Mouse (Mus musculus): Measurements from ENCODE around the gene Rec114. TPM values are rescaled to one million over a fixed set of nuclear protein-coding genes. Genes with fewer than 3 reads are reported as not detected.

Rec114 gene
- total RNA-seq, 2 experiments from 2014 or later: 1.5 TPM; not detected in 1

GRCm38 (mm10) chr9:58630441-58630840 lies 113.3 kb downstream of the Rec114 start:
- intact Hi-C loops (cut with DNase I): no loop called here
- no peak for DNase-seq (ENCODE audit: extremely low spot score in 1 of 2, low spot score in 2 of 2)

DNA sequence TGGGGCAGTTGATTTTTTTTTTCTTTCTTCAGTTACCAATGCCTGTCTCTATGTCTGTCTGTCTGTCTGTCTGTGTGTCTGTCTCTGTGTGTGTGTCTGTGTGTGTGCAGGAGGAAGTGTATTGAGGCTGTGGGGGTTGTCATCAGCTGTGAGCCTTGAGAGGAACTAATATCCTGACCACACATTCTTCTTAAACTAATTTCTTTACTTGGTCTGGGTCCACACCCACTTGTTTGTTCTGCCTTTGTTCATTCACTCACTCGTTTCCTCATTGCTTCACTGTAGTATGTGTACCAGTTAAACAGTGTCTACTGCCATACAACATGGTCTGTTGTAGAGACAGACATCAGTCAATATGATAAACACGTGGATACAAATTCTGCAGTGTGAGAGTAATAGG lies 116.6 kb downstream of the Rec114 start:
- intact Hi-C loops (cut with DNase I): no loop called here
- no peak for DNase-seq (ENCODE audit: extremely low spot score in 1 of 2, low spot score in 2 of 2)

GRCm38 (mm10) chr9:58623009-58623408 lies 120.8 kb downstream of the Rec114 start:
- no peak for DNase-seq (ENCODE audit: extremely low spot score in 1 of 2, low spot score in 2 of 2)
- intact Hi-C loops (cut with DNase I): no loop called here

DNA sequence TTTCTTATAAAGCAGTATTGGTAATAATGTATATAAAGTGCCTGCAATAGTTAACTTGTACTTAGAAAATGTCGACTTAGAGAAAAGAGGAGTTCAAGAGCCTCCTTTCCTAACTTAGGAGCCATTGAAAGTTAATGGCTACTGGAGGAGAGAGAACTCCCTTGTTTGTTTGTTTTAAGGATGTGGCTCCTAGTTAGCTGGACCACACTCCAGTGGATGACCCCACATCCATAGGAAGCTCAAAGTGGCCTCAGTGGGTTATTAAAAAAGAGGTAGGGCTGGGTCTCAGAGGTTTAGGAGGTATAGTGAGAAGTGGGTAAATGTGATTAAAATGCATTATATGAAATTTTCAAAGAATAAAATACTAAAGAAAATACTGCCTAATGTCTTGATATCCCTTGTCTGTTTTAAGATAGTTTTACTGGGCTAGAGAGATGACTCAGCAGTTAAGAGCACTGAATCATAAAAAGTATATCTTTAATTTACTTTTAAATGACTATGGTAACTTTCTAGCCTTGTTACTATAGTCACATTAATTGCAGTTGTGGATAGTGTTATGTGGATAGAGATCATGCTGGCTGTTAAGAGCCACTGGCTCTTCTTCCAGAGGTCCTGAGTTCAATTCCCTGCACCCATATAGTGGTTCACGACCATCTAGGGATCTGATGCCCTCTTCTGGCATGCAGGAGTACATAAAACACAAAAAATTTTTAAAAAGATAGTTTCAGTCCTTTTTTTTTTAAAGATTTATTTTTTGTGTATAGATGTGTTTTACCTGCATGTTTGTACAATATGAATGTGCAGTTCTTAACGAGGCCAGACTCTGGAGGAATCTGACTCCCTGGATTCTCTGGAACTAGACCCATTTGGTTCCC lies 128.5 kb downstream of the Rec114 start:
- intact Hi-C loops (cut with DNase I): no loop called here
- no peak for DNase-seq (ENCODE audit: extremely low spot score in 1 of 2, low spot score in 2 of 2)

- intact Hi-C loops (cut with DNase I): no loop called here
- no peak for DNase-seq (ENCODE audit: extremely low spot score in 1 of 2, low spot score in 2 of 2)
Observed at GRCm38 (mm10) chr9:58613790-58614189, 130.0 kb downstream of the Rec114 start.

Other genes starting within 250 kb of the Rec114 start
- 10 to 100 TPM; 21.1 to 24.5 TPM for gene Cd276, start 188.5 kb downstream of the Rec114 start, total RNA-seq (2021)
- gene Nptn, start 161.7 kb downstream of the Rec114 start, total RNA-seq (2021): 100 to 1,000 TPM; 810 to 816 TPM
- gene Hcn4, start 79.4 kb upstream of the Rec114 start, total RNA-seq (2021): 10 to 100 TPM; 16.2 to 18.2 TPM

Measured in left cerebral cortex, postnatal 10 days (tissue).